Mouse (Mus musculus) layer of hippocampus, postnatal 25 days (tissue): ENCODE measurements around the gene Emc10. TPM values are rescaled to one million over a fixed set of nuclear protein-coding genes. Genes with fewer than 3 reads are reported as not detected.

Experiments used
- DNase-seq, 2 experiments: peaks; one replicate each; pipeline ENCODE4 v3.0.0; 2022; ENCODE audit warnings: mixed read lengths in 2 of 2, low spot score in 1 of 2; ENCODE audit errors: extremely low spot score in 1 of 2
- total RNA-seq, 2 experiments: library from RNA; stranded (reverse); gene quantifications; 2 replicates each; pipeline ENCODE4 v1.2.3; 2021

Gene Emc10
- total RNA-seq, 2 experiments from 2014 or later, result 207 to 212 TPM

- DNase-seq, result no peak
Observed at GRCm38 (mm10) chr7:44526414-44527154, 30.3 kb upstream of the Emc10 start.

DNA sequence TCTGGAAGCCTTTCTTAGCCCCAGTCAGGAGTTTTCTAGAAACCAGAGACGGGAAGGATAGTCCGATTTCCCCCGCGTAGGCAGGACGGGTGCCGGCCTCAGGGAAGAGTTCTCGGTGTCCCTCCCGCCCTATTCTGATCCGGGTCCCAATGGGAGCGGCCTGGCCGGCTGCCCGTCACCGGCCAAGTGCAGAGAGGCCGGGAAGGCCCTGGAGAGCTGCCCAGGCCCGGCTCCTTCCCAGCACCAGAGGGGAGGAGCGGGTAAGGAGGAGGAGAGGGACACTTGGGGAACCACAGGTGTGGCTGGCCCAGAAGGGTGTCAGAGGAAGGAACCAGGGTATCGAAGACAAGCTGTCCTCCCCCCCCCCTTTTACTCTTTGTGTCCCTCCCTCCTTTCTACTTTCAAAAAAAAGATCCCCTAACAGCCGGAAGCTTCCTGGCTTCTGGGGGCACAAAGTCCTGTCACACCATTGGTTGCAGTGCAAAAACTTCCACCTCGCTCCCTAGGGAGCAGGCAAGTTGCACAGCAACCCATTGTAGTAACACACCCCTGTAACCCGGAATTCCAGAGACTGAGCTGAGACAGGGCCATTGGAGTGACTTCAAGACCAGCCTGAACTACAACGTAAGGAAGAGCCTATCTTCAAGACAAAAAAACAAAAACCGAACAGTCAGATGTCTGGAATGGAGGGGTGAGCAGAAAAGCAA is 28.9 kb upstream of the Emc10 start:
- peak in 1 of 2 experiments; percentile 49 for DNase-seq

- no peak for DNase-seq
Observed at GRCm38 (mm10) chr7:44524502-44524901, 28.2 kb upstream of the Emc10 start, which contains the start of gene Mybpc2. Gene Mybpc2 (minus strand): TSS chr7:44524656.

GRCm38 (mm10) chr7:44523056-44523455 is 26.7 kb upstream of the Emc10 start:
- no peak for DNase-seq

GRCm38 (mm10) chr7:44521710-44522109 is 25.4 kb upstream of the Emc10 start:
- peak in 1 of 2 experiments; percentile 59 for DNase-seq

DNA sequence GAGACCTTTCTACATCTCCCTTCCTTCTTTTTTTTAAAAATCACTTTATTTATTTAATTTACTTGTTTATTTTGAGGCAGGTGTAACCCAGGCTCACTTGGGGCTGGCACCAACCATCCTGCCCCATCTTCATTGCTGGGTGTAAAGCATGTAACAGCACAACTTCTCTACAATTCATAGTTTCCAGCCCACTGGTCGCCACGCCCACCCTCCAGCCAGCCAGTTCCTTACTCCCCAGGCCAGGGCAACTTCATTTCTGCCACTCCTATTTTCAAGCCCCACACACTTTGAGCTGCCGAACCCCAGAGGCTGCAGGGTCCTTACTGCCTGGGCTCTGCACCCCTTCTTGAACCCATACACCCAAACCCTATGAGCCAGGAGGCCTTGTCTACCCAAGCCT is 24.7 kb upstream of the Emc10 start:
- no peak for DNase-seq

- DNase-seq, result no peak
Observed at GRCm38 (mm10) chr7:44519240-44519913, 23.0 kb upstream of the Emc10 start.

DNA sequence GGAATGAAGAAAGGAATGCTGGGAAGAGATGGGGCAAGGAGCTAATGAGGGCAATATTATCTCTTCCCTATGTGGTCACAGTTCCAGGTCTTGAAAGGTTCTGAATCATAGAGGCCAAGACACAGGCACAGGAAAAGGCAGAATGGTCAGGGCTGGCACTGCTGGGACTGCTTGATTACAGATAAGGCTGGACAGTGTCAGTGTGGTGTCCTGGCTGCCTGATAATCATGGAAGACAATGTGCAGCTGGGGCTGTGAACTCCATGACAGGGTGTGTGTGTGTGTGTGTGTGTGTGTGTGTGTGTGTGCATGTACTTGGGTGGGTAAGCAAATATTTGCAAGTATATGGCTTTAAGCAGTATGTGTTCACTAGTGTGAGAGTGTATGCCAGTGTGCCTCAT is 11.2 kb upstream of the Emc10 start:
- no peak for DNase-seq

DNA sequence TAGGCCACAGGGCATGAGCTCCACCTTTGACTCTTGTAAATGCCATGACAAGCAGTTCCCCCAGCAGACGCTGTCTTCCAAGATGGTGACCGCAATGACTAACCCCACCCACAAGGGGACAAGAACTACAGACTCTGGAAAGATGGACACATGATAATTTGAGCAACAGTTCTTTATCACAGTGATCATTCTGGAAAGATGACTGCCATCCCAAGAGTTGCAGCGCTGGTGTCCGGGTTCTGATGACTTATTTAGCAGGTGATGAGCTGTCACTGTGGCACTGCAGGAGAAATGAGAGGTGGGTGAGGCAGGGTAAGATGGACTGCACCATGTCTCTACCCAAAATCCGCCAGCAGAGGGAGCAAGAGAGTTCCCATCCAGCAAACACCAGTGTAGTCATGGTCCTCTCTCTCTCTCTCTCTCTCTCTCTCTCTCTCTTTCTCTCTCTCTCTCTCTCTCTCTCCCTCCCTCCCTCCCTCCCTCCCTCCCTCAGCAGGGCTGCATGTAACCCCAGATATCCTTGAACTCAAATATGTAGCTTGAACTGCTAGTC is 5.3 kb upstream of the Emc10 start:
- peak; percentile 73 to 91 for DNase-seq

DNA sequence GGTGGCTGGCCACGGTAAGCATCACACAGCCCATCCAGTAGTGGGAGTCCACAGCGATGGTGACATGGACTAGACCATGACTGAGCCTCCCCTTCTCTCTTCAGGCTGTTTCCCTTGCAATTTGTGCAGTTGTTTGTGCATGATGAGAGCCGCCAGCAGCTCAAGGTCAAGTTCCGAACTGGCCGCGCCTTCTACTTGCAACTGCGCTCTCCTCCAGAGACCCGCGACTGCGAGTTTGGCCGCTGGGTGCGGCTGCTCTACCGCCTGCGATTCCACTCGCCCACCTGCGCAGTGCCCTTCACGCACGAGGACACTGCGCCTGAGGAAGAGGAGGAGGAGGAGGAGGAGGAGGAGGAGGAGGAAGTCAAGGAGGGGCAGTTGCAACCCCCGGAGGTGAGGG is 3.7 kb upstream of the Emc10 start:
- no peak for DNase-seq

DNA sequence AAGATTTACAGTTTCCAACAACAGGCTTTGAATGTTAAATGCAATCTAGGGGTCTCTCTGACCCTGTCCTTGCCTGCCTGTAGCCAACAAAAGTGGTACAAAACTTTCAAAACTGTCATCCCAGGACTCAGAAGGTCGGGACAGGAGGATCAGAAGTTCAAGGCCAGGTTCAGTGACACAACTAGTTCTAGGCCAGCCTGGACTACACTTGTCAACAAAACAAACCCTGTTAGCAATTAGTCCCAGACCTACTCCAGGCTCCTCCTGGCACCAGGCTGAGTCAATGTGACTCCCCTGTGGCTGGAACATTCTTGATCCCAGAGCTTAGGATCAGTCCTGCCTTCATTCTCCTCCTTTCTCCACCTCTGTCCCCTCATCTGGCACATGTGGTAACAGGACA is 2.6 kb upstream of the Emc10 start:
- DNase-seq, result no peak

- no peak for DNase-seq
Observed at GRCm38 (mm10) chr7:44497361-44498055, 1.2 kb upstream of the Emc10 start.

- no peak for DNase-seq
Observed at GRCm38 (mm10) chr7:44496771-44497109, 411 bp upstream of the Emc10 start.

GRCm38 (mm10) chr7:44495086-44495485 is 1.2 kb downstream of the Emc10 start:
- no peak for DNase-seq

- no peak for DNase-seq
Observed at GRCm38 (mm10) chr7:44494681-44495080, 1.6 kb downstream of the Emc10 start.

DNA sequence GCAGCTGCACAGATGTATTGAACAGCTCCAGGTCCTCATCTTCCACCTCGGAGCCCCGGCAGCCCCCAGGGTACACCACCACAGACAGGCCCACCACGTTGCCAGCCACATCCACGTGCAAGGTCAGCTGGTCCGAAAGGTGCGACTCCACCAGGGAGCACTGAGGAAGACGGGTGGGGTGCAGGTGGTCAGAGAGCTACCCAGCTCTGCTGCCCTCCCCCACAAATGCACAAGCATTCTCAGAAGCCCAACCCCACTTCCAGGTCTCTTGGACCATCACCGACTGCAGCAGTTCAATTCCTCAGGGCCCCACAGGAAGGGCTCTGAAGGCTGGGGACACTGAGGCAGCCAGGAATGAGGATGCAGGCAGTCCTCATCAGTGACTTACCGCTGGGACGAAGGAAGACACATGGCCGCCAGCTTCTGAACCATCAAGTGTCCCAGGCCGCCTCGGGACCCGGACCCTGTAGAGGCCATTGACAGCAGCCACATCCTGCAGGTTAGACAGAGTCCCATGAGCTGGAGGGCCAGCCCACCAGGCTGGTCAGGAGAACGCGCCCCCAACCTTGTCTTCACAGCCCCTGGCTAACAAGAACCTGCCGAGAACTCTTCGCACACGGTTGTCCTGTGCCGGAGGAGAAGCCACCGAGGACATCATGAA is 4.0 kb downstream of the Emc10 start:
- DNase-seq, result no peak

DNA sequence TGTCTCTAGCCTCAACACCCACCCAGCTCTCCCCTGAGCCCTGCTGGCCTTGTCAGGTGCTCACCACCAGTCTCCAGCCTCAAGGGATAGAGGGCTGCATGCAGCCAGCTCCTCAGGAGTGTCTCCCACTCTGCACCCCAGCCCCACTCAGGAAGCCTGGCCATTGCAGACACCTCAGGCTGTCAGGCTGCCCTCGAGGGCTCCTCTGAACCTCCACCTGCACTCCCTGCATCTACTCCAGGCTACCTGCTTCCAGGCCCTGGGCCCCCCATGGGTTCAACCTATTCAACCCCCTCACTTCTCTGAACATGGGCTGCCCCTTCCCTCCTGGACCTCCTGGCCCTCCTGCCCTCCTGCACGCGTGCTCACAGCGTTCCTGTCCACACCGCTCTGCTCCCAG is 4.9 kb downstream of the Emc10 start:
- no peak for DNase-seq

DNA sequence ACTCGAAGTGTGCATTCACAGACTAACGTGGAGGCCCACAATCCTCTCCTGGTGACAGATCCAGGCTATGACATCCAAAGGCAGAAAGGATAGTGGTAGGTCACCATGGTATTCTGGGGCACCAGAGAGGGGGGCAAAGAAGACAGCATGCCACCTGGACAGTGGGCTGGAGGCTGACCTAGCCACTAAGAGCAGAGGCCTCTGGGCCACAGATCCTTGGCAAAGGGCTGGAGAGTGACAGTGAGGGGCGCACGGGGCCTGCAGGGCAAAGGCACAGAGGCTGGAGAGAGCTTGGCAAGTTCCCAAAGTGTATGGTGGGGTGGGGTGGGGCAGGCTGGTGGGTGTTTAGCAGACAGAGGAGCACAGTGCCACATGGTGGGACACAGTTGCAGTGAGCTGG is 6.0 kb downstream of the Emc10 start:
- no peak for DNase-seq

DNA sequence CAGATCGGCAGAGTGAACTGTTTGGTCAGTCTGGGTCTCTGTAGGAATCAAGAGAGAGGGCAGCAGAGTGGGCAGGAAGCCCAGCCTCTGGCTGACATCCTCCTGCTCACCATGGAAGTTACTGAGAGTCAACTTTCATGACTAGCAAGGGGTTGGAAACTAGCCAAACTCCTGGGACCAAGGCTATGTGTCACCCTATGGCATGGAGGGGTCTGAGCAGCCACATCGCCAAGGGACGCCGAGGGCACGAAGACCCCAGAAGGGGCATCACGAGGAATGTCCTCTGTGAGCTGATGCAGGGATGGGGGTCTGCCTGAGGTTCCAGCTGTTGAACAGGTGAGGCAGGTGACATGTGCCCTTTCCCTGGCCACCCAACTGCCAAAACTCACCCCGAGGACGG is 7.8 kb downstream of the Emc10 start:
- DNase-seq, result no peak

DNA sequence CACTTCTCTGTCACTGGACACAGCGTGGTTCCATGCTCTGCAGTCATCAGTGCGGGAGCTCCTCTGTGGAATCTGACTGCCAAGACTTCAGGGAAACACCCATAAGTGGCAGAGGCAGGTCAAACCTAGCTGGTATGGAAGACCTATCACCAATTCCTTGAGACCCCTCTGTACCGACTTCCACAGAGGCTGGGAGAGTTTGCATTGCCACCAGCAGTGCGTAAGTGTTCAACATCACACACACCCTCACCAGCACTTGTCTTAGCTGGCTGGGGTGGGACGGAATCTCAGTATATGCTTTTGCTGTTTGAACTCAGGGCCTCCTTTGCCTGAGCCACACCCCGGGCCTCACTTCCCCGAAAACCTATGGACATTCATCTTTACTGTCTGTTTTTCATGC is 8.4 kb downstream of the Emc10 start:
- no peak for DNase-seq
